Mouse (Mus musculus) testis, adult 2 months (tissue): ENCODE results near the gene Scly.

Source experiments
- CTCF ChIP-seq: fragments of 200-500 bp; IDR thresholded peaks from 2 replicates; pipeline ENCODE4 v1.5.1; 2012; ENCODE audit warnings: low read depth, mild to moderate bottlenecking, inconsistent platforms, low read length, moderate library complexity; ENCODE audit not compliant: control insufficient read depth, insufficient read depth, insufficient replicate concordance
- POLR2A ChIP-seq: fragments of 200-500 bp; IDR thresholded peaks from 2 replicates; pipeline ENCODE4 v1.6.1; 2012; ENCODE audit warnings: low read depth, mild to moderate bottlenecking, inconsistent platforms, low read length, moderate library complexity; ENCODE audit not compliant: control insufficient read depth

DNA sequence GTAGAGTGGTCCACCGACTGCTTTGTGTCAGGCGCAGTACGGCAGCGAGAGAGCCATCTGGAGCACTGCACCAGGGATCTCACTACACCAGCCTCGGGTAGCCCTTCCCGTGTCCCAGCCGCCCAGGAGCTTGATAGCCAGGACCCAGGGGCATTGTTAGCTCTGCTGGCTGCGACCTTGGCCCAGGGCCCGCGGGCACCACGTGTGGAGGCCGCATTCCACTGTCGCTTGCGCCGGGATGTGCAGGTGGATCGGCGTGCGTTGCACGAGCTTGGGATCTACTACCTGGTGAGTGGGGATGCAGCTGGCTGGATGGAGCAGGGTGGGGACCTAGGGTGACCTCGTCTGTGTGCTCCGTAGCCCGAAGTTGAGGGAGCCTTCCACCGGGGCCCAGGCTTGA lies 71.9 kb downstream of the Scly start:
- TF ChIP-seq CTCF (no peak), POLR2A (no peak)
